Mouse (Mus musculus): Measurements from ENCODE around the gene Mtus2.

- TF ChIP-seq CTCF (conservative IDR thresholded peaks at IDR 0.05 in 1 of 2, IDR thresholded peaks at IDR 0.05 in 1 of 2; ENCODE audit: low read depth in 2 of 2, low read length in 2 of 2) (no peak), TBP (conservative IDR thresholded peaks at IDR 0.05; ENCODE audit: low read depth, low read length) (no peak), EP300 (IDR thresholded peaks at IDR 0.05; ENCODE audit: low read length) (no peak), MAX (IDR thresholded peaks at IDR 0.05; ENCODE audit: low read length) (no peak), POLR2A (IDR thresholded peaks at IDR 0.05; ENCODE audit: low read depth, low read length) (no peak), CHD2 (IDR thresholded peaks at IDR 0.05; ENCODE audit: low read length) (no peak), NELFE (IDR thresholded peaks at IDR 0.05; ENCODE audit: low read depth, low read length) (no peak), BHLHE40 (IDR thresholded peaks at IDR 0.05; ENCODE audit: low read depth, low read length) (no peak), ZC3H11A (IDR thresholded peaks at IDR 0.05; ENCODE audit: low read depth, low read length) (no peak)
Observed at GRCm38 (mm10) chr5:148267446-148267845, 310.3 kb downstream of the Mtus2 start.

Measured in CH12.LX (cell line).